Mouse (Mus musculus): Measurements from ENCODE around the gene A830031A19Rik. TPM values are rescaled to one million over a fixed set of nuclear protein-coding genes. Genes with fewer than 3 reads are reported as not detected.

The A830031A19Rik gene
- polyA plus RNA-seq, 1 experiment from 2014 or later = not detected

DNA sequence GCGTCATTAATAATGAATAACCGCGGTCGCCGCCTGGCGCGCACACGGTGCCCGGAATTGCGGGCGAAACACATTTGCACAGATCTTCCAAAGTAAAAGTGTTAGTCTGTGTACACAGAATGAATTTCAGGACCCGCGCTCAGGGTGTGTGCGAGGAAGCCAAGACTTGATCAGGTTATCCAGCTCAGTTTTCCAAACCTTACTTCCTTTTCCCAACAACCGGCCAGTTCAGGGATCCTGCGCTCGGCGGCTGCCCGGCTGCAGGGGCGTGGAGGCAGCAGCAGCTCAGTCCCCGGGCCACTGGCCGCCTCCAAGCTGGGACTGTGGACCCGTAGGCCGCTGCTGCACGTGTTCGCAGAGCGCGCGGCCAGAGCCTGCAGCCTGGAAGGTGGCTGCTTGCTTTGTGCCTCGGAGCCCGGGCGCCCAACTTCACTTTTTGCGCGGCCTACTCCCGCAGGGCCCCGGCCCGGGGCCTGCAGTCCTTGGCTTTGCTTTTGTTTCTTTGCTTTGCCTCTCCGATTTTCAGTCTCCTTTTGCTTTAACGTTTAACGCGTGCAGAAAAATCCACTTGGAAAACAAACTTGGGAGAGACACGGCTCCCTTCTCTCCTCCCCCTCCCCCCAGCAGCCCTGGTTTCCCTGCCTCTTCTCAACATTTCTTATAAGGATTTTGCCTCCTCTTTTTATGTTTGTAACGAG lies 7.0 kb upstream of the A830031A19Rik start:
- under 1% methylated on average over 43 of the region's 43 CpGs for WGBS
- peaks cover 47% of the 10 kb centered on the region for H3K4me1 ChIP-seq

DNA sequence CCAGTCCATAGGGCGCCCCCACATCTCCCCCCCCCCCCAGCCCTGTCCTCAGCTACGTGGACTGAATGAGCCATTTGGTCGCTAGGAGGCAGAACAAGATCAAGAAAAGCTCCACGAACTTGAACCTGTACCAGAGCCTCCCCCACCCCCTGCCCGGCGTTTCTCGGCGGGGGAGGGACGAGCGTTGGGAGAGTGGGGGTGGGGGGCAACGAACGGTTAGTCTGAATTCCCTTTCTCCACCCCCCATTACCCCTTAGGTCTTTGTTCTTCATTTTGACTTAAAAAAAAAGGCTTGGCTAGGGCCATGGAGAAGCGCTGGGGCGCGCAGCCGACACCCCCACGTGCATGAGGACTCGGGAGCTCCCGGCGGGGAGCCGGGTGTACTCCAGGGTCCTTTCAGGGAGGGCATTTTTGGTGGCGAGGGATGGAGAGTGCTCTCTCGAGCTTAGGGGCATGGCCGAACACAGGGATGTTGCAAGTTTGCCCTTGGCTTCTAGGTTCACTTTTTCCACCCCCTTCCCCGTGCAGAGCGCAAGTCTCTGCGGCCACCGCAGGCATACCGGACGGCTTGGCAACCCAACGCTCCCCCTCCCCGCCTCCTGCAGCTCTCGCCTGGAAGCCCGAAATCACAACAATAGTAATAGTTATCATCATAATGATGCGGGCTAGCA lies 6.3 kb upstream of the A830031A19Rik start:
- peak overlapping the region; percentile 99 for H3K27ac ChIP-seq
- peak overlapping the region; percentile 96 for H3K4me3 ChIP-seq (replicated peaks)
- peaks cover 40% of the 10 kb centered on the region for H3K4me1 ChIP-seq
- H3K36me3 ChIP-seq (replicated peaks) = peaks cover 11% of the 10 kb centered on the region
- peak overlapping the region; percentile 98 for H3K9ac ChIP-seq
- 1% methylated on average over 35 of the region's 35 CpGs for WGBS
- H3K9me3 ChIP-seq = no peaks in the 10 kb centered on the region
- H3K4me2 ChIP-seq = peak overlapping the region; percentile 96
- H3K27me3 ChIP-seq = no peaks in the 10 kb centered on the region
- peak; percentile 49 for ATAC-seq (ENCODE audit: low FRiP score)

More for the DNA sequence above, 7.0 kb upstream of the A830031A19Rik start:
- ATAC-seq (ENCODE audit: low FRiP score) = no peak; the same call in 1 of the 2 replicates
- Histone ChIP-seq H3K9me3 (no peaks in the 10 kb centered on the region), H3K27me3 (no peaks in the 10 kb centered on the region), H3K9ac (peak overlapping the region; percentile 98), H3K4me2 (peak overlapping the region; percentile 96), H3K4me3 (replicated peaks) (peak overlapping the region; percentile 96), H3K27ac (peak overlapping the region; percentile 99), H3K36me3 (replicated peaks) (peaks cover 18% of the 10 kb centered on the region)

DNA sequence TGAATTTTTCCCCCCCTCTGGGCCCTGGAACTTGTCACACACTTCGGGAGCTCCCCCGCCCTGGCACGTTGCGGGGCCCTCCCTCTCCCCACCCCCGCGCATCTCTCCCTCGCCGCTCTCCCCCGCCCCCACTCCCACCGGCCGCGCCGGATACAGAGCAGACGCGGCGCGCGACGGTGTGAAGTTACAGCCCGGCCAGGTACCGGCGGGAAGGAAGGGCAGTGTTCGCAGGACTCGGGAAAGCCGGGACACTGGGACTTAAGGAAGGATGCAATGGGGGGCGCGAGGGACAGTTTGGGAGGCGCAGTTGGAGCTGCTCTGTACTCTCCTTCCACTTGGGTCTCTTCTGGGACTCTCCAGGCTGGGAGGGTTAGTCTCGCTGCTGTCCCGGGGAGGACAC lies 5.7 kb upstream of the A830031A19Rik start:
- Histone ChIP-seq H3K4me1 (peaks cover 38% of the 10 kb centered on the region), H3K4me3 (replicated peaks) (peak overlapping the region; percentile 96), H3K9ac (peak overlapping the region; percentile 98), H3K9me3 (no peaks in the 10 kb centered on the region), H3K36me3 (replicated peaks) (peaks cover 5% of the 10 kb centered on the region), H3K27me3 (no peaks in the 10 kb centered on the region), H3K4me2 (peak overlapping the region; percentile 96), H3K27ac (peak overlapping the region; percentile 99)
- ATAC-seq (ENCODE audit: low FRiP score) = peak; percentile 36
- WGBS = under 1% methylated on average over 30 of the region's 30 CpGs

DNA sequence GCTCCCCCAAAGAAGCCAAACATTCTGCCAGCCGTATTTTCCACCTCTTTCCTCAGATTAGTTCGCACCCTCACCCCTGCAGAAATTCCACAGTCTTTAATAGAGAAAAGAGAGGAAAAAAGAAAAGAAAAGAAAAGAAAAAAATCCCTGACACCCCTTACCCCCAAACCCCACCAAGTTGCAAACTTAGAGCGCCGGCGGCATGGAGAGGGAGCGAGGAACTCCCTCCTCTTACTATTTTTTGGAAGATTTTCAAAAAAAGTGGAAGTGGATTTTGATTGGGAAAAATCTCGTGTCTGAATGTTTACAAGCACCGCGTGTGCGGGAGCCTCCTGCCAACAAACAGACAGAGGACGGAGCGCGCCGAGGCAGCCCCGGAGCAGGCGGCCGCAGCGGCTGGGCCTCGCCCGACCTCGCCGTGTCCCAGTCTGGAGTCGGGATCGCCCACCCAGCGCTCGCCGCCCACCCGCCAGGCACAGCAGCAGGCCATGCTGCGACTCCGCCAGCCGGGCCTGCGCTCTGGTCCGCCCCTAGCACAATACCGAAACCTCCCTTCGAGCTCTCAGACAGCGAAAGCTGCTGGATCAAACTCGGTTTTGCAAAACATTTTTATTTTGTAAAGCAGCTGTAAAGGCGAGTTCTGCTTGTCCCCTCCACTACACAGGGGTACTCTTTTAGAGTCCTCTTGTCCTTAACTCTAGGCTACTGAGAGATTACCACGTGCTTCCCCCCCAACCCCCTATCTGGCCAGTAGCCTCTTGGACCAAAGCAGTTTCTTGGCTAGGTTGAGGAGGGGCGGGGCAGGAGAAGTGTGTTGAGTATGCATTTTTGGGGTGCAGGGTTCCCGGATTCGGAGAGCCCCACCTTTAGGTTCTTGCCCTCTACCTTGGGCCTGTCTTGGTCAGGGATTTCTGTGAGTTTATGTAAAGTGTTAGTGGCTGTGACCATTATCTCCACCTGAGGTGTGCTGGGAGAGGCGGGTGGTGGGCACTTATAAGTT lies 4.8 kb upstream of the A830031A19Rik start:
- H3K9me3 ChIP-seq = no peaks in the 10 kb centered on the region
- peak overlapping the region; percentile 96 for H3K4me2 ChIP-seq
- no peaks in the 10 kb centered on the region for H3K27me3 ChIP-seq
- ATAC-seq (ENCODE audit: low FRiP score) = no peak; the same call in 1 of the 2 replicates
- H3K9ac ChIP-seq = peak overlapping the region; percentile 98
- H3K4me3 ChIP-seq (replicated peaks) = peak overlapping the region; percentile 96
- peaks cover 39% of the 10 kb centered on the region for H3K4me1 ChIP-seq
- H3K36me3 ChIP-seq (replicated peaks) = no peaks in the 10 kb centered on the region; the same call in 1 of the 2 replicates
- 0% methylated on average over 38 of the region's 43 CpGs for WGBS
- H3K27ac ChIP-seq = peak overlapping the region; percentile 99

DNA sequence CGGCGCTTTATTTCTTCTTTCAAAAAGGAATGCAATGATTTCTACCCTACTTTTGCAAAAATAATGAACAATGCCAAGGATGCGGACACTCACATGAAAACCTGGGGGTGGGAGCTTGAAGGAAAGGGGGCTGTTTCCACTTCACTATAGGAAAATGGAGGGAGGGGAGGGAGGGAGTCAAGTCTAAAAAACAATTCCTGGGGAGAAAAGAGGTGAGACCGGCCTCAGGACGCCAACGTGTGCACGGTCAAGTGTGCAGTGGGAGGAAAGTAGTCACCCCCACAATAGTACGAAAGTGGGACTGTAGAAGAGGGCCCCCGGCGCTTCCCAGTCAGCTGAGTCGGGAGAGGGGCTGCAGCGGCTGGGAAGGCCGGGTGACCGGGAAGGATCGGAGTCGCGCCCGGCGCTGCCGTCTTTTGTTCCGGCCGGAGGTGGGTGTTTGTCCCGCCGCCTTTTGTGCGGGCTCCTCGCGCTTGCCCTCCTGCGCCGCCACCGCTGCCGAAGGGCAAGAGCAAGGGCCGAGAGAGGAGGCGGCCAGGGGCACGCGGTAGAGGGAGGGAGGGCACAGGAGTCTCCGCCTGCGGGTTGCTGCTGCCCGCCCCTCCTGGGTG lies 4.0 kb upstream of the A830031A19Rik start:
- Histone ChIP-seq H3K4me1 (peaks cover 41% of the 10 kb centered on the region), H3K27me3 (no peaks in the 10 kb centered on the region), H3K27ac (peak overlapping the region; percentile 99), H3K4me2 (peak overlapping the region; percentile 96), H3K4me3 (replicated peaks) (peak overlapping the region; percentile 96), H3K9me3 (no peaks in the 10 kb centered on the region), H3K36me3 (replicated peaks) (no peaks in the 10 kb centered on the region; the same call in 1 of the 2 replicates), H3K9ac (peak overlapping the region; percentile 98)
- ATAC-seq (ENCODE audit: low FRiP score) = no peak
- 0% methylated on average over 38 of the region's 38 CpGs for WGBS

DNA sequence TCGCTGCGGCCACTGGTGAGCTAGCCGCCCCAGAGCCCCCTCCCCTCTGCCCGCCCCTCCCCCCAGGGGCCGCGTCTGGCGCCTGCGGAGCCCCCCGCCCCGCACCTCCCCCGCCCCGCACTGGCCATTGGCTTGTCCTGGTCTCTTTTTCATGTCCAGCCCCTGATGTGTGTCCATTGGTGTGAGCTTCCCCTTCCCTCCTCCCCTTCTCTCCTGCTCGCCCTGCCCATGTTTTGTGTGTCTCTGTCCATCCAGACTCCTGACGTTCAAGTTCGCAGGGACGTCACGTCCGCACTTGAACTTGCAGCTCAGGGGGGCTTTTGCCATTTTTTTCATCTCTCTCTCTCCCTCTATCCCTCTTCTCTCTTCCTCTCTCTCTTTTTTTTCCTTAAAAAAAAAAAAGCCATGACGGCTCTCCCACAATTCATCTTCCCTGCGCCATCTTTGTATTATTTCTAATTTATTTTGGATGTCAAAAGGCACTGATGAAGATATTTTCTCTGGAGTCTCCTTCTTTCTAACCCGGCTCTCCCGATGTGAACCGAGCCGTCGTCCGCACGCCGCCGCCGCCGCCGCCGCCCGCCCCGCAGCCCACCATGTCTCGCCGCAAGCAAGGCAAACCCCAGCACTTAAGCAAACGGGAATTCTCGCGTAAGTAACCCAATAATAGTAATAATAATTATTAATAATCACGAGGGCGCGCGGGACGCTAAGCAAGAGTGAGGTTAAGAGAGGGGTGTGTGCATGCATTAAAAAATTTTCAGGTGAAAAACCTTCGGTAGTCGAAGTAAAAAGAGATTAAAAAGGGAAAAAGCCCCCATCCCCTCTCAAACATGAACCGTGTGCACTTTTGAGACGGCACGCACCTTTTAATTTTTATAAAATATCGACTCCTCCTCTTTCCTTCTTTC lies 3.2 kb upstream of the A830031A19Rik start, which contains the start of gene Bcl11a:
Bcl11a (plus strand) TSS at position 262 of the 911 bp plus-strand sequence.
- Histone ChIP-seq H3K27ac (peak within 1 kb of the TSS; percentile 99), H3K27me3 (no peaks in the 10 kb centered on the region), H3K4me2 (peak within 1 kb of the TSS; percentile 96), H3K4me3 (replicated peaks) (peak within 1 kb of the TSS; percentile 96), H3K9me3 (no peaks in the 10 kb centered on the region), H3K36me3 (replicated peaks) (no peaks in the 10 kb centered on the region), H3K4me1 (peaks cover 40% of the 10 kb centered on the region), H3K9ac (peak within 1 kb of the TSS; percentile 98)
- ATAC-seq (ENCODE audit: low FRiP score) = peak; percentile 71
- WGBS = under 1% methylated on average over 39 of the region's 51 CpGs

DNA sequence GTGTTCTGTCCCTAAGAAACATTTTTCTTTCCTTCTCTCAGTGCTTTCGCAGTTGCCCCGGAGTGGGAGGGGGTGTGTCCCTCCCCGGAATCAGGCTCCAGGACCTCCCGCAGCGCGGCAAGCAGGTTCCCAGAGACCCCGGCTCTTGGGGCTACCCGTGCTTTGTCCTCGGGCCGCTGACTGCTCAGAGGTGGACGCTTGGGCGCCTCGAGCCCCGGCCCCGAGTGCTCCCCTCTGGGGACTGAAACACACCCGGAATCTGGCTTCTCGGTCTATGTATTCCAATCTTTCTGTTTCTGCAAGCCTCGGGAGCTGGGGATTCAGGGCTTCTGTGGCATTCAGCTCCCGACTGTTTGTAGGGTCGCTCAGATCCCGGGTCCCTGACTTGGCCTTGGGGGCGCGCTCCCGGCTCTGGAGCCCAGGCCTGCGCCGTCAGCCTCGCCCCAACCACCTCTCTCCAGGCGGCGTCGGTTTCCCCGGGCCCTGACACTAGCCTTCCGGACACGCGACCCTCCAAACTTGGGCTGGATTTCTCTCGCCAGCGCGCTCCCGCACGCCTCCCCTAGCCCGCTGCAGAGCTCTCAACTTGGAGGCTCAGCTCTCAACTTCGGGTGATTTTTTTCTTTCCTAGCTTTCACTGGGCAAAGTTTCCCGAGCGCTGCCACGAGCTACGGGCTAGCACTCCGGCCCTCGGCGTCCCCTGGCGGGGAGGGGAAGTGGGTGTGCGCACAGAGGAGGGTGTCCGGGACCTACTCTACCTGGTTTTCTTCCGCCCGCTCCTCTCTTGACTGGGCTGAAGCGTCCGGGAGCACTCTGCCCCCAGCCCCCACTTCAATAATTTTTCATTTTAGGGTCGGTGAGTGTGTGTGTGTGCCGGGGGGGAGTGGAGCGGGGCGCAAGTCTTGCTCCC lies 2.2 kb upstream of the A830031A19Rik start:
- peak overlapping the region; percentile 99 for H3K27ac ChIP-seq
- H3K4me1 ChIP-seq = peaks cover 33% of the 10 kb centered on the region
- H3K4me3 ChIP-seq (replicated peaks) = peak overlapping the region; percentile 96
- no peaks in the 10 kb centered on the region for H3K36me3 ChIP-seq (replicated peaks)
- peak overlapping the region; percentile 98 for H3K9ac ChIP-seq
- peak; percentile 50 for ATAC-seq (ENCODE audit: low FRiP score)
- WGBS = under 1% methylated on average over 59 of the region's 59 CpGs
- H3K27me3 ChIP-seq = no peaks in the 10 kb centered on the region
- H3K9me3 ChIP-seq = no peaks in the 10 kb centered on the region
- H3K4me2 ChIP-seq = peak overlapping the region; percentile 96

DNA sequence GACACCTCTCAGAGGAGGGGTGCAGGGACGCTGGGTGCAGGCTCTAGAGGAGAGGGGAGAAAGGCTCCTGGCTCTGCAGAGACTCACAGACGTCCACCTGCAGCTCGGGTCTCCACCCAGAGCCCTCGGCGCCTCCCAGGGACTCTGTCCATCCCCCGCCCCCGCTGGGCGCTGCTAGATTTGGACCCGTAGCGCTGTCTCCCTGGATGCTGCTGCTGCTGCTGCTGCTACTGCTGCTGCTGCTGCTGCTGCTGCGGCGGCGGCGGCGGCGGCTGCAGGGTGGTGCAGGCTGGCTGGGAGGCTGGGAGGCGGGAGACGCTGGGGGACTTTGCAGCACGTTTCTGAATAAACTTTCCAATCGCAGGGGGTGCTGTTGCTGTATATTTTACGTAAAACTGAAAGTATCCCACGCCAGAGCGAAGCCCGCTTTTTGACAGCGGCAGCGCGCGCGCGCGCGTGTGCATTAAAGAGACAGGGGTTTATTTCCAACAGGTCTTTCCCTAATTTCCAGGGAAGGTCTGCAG lies 1.3 kb upstream of the A830031A19Rik start:
- peak overlapping the region; percentile 96 for H3K4me2 ChIP-seq
- H3K4me3 ChIP-seq (replicated peaks) = peak overlapping the region; percentile 96
- ATAC-seq (ENCODE audit: low FRiP score) = peak; percentile 31
- under 1% methylated on average over 32 of the region's 32 CpGs for WGBS
- peak overlapping the region; percentile 99 for H3K27ac ChIP-seq
- no peaks in the 10 kb centered on the region for H3K36me3 ChIP-seq (replicated peaks)
- H3K9me3 ChIP-seq = no peaks in the 10 kb centered on the region
- H3K27me3 ChIP-seq = no peaks in the 10 kb centered on the region
- H3K4me1 ChIP-seq = peaks cover 31% of the 10 kb centered on the region
- H3K9ac ChIP-seq = peak overlapping the region; percentile 98

DNA sequence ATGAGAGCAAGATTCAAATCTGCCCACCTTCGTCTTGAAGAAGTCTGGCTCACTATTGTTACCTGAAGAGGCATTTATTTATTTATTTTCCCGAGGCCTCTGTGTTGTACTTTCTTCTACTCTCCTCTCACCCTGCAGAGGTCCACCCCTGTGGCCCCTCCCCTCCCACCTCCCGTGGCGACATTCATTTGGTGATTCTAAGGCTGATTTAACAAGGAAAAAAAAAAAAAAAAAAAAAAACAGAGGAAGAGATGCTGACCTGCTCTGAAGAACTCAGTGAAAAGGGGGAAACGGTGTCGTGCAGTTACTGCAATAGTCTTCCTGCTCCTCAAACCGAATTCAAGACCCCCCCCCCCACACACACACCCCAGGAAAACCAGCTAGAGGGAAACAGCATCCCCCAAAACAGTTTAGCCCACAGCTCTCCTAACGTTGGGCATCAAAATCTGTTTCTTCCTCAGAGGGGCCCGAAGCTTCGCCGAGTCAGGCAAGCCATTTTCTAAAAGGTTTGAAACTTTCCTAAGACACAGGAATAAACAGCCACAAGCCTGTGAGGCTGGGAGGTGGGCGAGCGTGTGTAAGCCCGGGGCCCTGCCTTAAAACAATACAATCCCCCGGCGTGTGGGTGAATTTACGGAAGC lies 752 bp upstream of the A830031A19Rik start:
- Histone ChIP-seq H3K4me1 (peaks cover 31% of the 10 kb centered on the region), H3K9me3 (no peaks in the 10 kb centered on the region), H3K27me3 (no peaks in the 10 kb centered on the region), H3K27ac (peak overlapping the region; percentile 99), H3K36me3 (replicated peaks) (no peaks in the 10 kb centered on the region), H3K4me2 (peak overlapping the region; percentile 96), H3K9ac (peak overlapping the region; percentile 98), H3K4me3 (replicated peaks) (peak overlapping the region; percentile 96)
- WGBS = under 1% methylated on average over 17 of the region's 17 CpGs
- ATAC-seq (ENCODE audit: low FRiP score) = no peak
